Mouse (Mus musculus): ENCODE measurements around the gene Pax5. TPM values are rescaled to one million over a fixed set of nuclear protein-coding genes. Genes with fewer than 3 reads are reported as not detected.

Pax5 gene
- polyA plus RNA-seq, 1 experiment = 6.3 TPM

DNA sequence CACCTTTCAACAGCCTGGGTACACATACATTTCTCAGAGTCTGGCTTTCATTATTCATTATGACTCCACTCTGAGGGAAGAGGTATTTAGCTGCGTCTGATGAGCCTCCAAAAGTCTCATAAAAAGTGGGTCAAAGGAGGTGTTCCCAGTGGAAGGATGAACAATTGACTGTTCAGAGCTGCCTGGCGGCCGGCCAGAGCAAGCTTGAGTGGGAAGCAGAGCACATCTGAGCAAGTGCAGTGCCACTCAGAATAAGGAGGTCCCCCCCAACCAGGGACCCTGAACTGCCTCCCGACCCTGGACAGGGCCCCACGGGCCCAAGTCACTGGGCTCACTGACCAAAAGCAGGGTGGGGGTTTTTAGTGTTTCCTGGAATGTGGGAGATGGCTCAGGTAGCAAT lies 109.4 kb downstream of the Pax5 start:
- no peak overlapping the region for H3K27ac ChIP-seq (ENCODE audit: insufficient read depth, low read depth, low read length)
- H3K4me3 ChIP-seq (ENCODE audit: low read depth, low read length) = no peak overlapping the region
- 47% methylated on average over 5 of the region's 5 CpGs for WGBS
- no peaks in the 10 kb centered on the region for H3K4me1 ChIP-seq (ENCODE audit: control insufficient read depth, insufficient read depth, insufficient read length, low read length)
- TF ChIP-seq POLR2A (IDR thresholded peaks at IDR 0.05; ENCODE audit: low read depth, low read length) = no peak
- no peak for TF ChIP-seq CTCF (IDR thresholded peaks at IDR 0.05; ENCODE audit: extremely low read depth, insufficient read length, insufficient replicate concordance, low read depth, low read length)
- no peaks in the 10 kb centered on the region for H3K27me3 ChIP-seq (ENCODE audit: control insufficient read depth, insufficient read depth, low read length)
- no peaks in the 10 kb centered on the region for H3K36me3 ChIP-seq (ENCODE audit: control insufficient read depth, insufficient read depth, low read length)

DNA sequence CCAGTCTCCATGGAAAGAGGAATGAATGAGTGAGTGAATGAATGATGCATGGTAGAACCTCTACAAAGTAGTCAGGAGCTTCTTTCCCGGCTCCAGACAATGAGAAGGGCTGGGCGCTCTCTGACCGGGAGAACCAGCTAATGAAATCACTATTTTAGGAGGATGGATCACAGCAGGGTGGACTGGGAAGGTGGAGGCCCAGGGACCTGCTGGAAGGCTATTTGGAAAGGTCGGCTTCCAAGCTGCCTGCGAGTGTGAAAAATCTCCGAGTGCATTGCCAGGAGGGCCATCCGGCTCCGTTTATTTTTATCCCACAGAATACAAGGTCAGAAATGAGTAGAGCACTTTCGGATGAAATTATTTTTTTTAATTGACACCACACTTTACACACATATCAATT lies 112.3 kb downstream of the Pax5 start:
- no peaks in the 10 kb centered on the region for H3K36me3 ChIP-seq (ENCODE audit: control insufficient read depth, insufficient read depth, low read length)
- H3K4me3 ChIP-seq (ENCODE audit: low read depth, low read length) = no peak overlapping the region
- TF ChIP-seq POLR2A (IDR thresholded peaks at IDR 0.05; ENCODE audit: low read depth, low read length) (no peak), CTCF (IDR thresholded peaks at IDR 0.05; ENCODE audit: extremely low read depth, insufficient read length, insufficient replicate concordance, low read depth, low read length) (no peak)
- no peak overlapping the region for H3K27ac ChIP-seq (ENCODE audit: insufficient read depth, low read depth, low read length)
- no peaks in the 10 kb centered on the region for H3K4me1 ChIP-seq (ENCODE audit: control insufficient read depth, insufficient read depth, insufficient read length, low read length)
- H3K27me3 ChIP-seq (ENCODE audit: control insufficient read depth, insufficient read depth, low read length) = no peaks in the 10 kb centered on the region
- 79% methylated on average over 9 of the region's 9 CpGs for WGBS

DNA sequence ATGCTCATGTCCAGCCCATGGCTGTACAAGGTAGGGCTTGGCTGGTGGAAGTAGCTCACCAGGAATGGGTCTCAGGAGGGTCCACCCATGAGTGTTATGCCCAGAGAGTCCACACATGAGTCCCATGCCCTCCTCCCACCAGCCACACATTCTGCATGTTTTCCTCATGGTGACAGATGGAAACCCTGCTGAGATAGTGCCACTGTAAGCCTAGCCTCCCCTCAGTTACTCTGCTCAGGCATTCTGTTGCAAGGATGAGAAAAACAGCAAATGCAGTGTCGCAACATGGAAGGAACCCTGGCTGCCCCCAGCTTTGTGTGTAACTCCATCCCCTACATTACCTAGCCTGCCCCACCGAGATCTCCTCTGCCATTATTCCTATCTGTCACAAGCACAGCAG lies 117.2 kb downstream of the Pax5 start:
- Histone ChIP-seq H3K27me3 (ENCODE audit: control insufficient read depth, insufficient read depth, low read length) (no peaks in the 10 kb centered on the region), H3K4me3 (ENCODE audit: low read depth, low read length) (no peak overlapping the region), H3K4me1 (ENCODE audit: control insufficient read depth, insufficient read depth, insufficient read length, low read length) (no peaks in the 10 kb centered on the region), H3K27ac (ENCODE audit: insufficient read depth, low read depth, low read length) (no peak overlapping the region), H3K36me3 (ENCODE audit: control insufficient read depth, insufficient read depth, low read length) (no peaks in the 10 kb centered on the region)
- TF ChIP-seq POLR2A (IDR thresholded peaks at IDR 0.05; ENCODE audit: low read depth, low read length) = no peak
- TF ChIP-seq CTCF (IDR thresholded peaks at IDR 0.05; ENCODE audit: extremely low read depth, insufficient read length, insufficient replicate concordance, low read depth, low read length) = no peak
- WGBS = 92% methylated on average over 2 of the region's 2 CpGs

DNA sequence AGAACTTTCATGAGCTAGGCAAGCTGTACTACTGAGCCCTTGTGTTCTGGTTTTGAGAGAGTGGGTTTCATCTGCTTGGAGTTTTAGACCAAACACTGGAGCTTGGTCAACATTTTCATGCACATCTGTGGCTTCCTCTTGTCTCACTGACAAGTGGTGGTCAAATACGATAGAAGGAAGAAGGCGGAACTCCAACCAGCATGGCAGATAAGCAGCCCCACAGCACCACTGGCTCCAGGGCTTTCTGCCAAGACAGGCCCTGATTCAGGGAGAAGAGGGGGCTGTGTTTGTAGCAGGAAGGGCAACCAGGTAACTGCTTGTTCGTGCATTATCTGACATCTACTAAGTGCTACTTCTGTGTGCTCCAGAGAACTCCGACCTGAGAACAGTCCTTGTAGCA lies 127.6 kb downstream of the Pax5 start:
- Histone ChIP-seq H3K4me3 (ENCODE audit: low read depth, low read length) (no peak overlapping the region), H3K4me1 (ENCODE audit: control insufficient read depth, insufficient read depth, insufficient read length, low read length) (no peaks in the 10 kb centered on the region), H3K36me3 (ENCODE audit: control insufficient read depth, insufficient read depth, low read length) (no peaks in the 10 kb centered on the region), H3K27me3 (ENCODE audit: control insufficient read depth, insufficient read depth, low read length) (no peaks in the 10 kb centered on the region), H3K27ac (ENCODE audit: insufficient read depth, low read depth, low read length) (no peak overlapping the region)
- TF ChIP-seq CTCF (IDR thresholded peaks at IDR 0.05; ENCODE audit: extremely low read depth, insufficient read length, insufficient replicate concordance, low read depth, low read length) (no peak), POLR2A (IDR thresholded peaks at IDR 0.05; ENCODE audit: low read depth, low read length) (no peak)
- WGBS = 57% methylated on average over 4 of the region's 4 CpGs

DNA sequence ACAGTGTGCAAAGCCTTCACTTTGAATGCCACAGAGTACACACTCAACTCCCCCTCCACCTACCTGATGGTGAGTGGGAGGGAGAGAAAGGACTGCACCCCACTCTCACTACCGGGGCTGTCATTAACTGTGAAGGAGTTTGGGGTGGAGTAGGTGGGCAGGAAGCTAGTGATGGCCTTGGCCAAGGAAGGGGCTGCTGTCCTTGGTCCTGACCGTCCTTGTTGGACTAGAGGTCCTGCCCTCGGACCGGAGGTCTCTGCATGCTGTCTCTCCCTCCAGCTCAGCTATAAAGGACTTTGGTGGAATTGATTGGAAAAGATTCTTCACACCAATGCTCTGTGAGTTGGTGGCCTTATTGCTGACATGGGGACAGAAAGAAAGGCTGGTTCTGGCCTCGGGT lies 131.7 kb downstream of the Pax5 start:
- no peak overlapping the region for H3K27ac ChIP-seq (ENCODE audit: insufficient read depth, low read depth, low read length)
- 42% methylated on average over 5 of the region's 5 CpGs for WGBS
- H3K36me3 ChIP-seq (ENCODE audit: control insufficient read depth, insufficient read depth, low read length) = no peaks in the 10 kb centered on the region
- no peaks in the 10 kb centered on the region for H3K4me1 ChIP-seq (ENCODE audit: control insufficient read depth, insufficient read depth, insufficient read length, low read length)
- no peak overlapping the region for H3K4me3 ChIP-seq (ENCODE audit: low read depth, low read length)
- TF ChIP-seq CTCF (IDR thresholded peaks at IDR 0.05; ENCODE audit: extremely low read depth, insufficient read length, insufficient replicate concordance, low read depth, low read length) (no peak), POLR2A (IDR thresholded peaks at IDR 0.05; ENCODE audit: low read depth, low read length) (no peak)
- no peaks in the 10 kb centered on the region; the same call in 1 of the 2 replicates for H3K27me3 ChIP-seq (ENCODE audit: control insufficient read depth, insufficient read depth, low read length)

DNA sequence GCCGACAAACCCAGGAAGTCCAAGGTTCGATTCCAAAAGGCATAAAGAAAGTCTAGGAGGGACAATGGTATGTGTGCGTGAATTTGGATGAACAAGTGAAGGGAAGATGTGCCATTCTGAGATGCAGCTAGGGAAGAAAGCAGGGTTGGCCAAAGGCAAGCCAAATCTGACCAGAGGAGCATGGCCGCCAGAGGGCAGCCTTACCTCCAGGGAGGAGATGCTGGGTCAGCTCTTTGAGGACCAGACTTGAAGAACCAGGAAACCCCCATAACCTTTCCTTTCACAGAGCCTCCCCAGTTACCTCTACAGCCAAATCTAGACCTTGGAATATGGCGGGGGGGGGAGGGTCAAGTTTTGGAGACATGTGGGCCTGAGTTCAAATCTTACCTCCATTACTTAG lies 133.0 kb downstream of the Pax5 start:
- Histone ChIP-seq H3K4me3 (ENCODE audit: low read depth, low read length) (no peak overlapping the region), H3K36me3 (ENCODE audit: control insufficient read depth, insufficient read depth, low read length) (no peaks in the 10 kb centered on the region), H3K27ac (ENCODE audit: insufficient read depth, low read depth, low read length) (no peak overlapping the region), H3K27me3 (ENCODE audit: control insufficient read depth, insufficient read depth, low read length) (no peaks in the 10 kb centered on the region; the same call in 1 of the 2 replicates), H3K4me1 (ENCODE audit: control insufficient read depth, insufficient read depth, insufficient read length, low read length) (no peaks in the 10 kb centered on the region)
- TF ChIP-seq POLR2A (IDR thresholded peaks at IDR 0.05; ENCODE audit: low read depth, low read length) (no peak), CTCF (IDR thresholded peaks at IDR 0.05; ENCODE audit: extremely low read depth, insufficient read length, insufficient replicate concordance, low read depth, low read length) (peak; percentile 58; the same call in 1 of the 2 replicates)
- 45% methylated on average over 5 of the region's 5 CpGs for WGBS

DNA sequence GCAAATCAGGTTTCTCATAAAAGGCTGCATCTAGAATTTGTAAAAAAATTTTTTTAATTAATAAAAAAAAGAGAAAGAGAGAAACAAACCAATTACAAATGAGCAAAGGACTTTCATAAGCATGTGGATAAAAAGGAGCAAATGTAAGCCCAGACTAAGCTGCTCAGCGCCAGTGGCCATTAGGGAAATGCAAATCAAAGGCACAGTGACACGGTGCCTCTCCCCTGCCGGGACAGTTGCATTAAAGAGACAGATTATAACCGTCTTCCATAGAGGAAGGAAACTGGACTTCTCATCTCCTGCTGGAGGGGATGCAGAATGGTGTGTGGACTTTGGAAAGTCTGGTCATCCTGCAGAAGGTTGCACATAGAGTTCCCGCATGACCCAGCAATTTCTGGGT lies 133.5 kb downstream of the Pax5 start:
- Histone ChIP-seq H3K27me3 (ENCODE audit: control insufficient read depth, insufficient read depth, low read length) (no peaks in the 10 kb centered on the region; the same call in 1 of the 2 replicates), H3K4me1 (ENCODE audit: control insufficient read depth, insufficient read depth, insufficient read length, low read length) (no peaks in the 10 kb centered on the region), H3K4me3 (ENCODE audit: low read depth, low read length) (no peak overlapping the region), H3K27ac (ENCODE audit: insufficient read depth, low read depth, low read length) (no peak overlapping the region), H3K36me3 (ENCODE audit: control insufficient read depth, insufficient read depth, low read length) (no peaks in the 10 kb centered on the region)
- no peak for TF ChIP-seq POLR2A (IDR thresholded peaks at IDR 0.05; ENCODE audit: low read depth, low read length)
- no peak for TF ChIP-seq CTCF (IDR thresholded peaks at IDR 0.05; ENCODE audit: extremely low read depth, insufficient read length, insufficient replicate concordance, low read depth, low read length)
- 56% methylated on average over 5 of the region's 5 CpGs for WGBS

DNA sequence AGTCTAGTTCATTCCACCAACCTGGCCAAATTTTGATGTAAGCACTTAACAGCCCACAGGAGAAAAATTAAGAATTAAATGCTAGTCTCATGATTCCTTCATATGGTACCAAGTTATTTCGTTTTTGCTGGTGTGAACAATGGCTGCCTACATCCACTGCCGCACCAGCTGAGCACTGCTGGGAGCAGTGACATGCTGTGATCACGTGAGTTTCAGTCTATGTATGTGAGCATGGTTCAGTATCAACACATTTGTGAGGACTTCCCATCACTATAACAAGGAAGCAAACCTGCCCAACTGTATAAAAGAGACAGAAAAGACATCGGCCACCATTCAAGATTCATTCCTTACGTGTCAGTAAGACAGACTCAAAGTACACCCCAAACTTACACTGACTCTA lies 137.3 kb downstream of the Pax5 start:
- Histone ChIP-seq H3K4me3 (ENCODE audit: low read depth, low read length) (no peak overlapping the region), H3K27ac (ENCODE audit: insufficient read depth, low read depth, low read length) (no peak overlapping the region), H3K36me3 (ENCODE audit: control insufficient read depth, insufficient read depth, low read length) (no peaks in the 10 kb centered on the region), H3K4me1 (ENCODE audit: control insufficient read depth, insufficient read depth, insufficient read length, low read length) (no peaks in the 10 kb centered on the region), H3K27me3 (ENCODE audit: control insufficient read depth, insufficient read depth, low read length) (no peaks in the 10 kb centered on the region; the same call in 1 of the 2 replicates)
- WGBS = 76% methylated on average over 5 of the region's 5 CpGs
- TF ChIP-seq CTCF (IDR thresholded peaks at IDR 0.05; ENCODE audit: extremely low read depth, insufficient read length, insufficient replicate concordance, low read depth, low read length) (no peak), POLR2A (IDR thresholded peaks at IDR 0.05; ENCODE audit: low read depth, low read length) (no peak)

Data from small intestine, adult 2 months (tissue).